16 mouse cellular contexts compared by ENCODE assay signal in genomic region chr17:14370476-14370875, GRCm38 (mm10).
DNase-seq lines count a peak whose midpoint lies in the region; ATAC-seq lines count a peak whose summit lies in the region.
"Had no signal": no experiment of that assay in that cellular context is flagged by ENCODE, and none has a peak within 500 bp of the region (broad histone marks: within the 10 kb centered on the region; RNA-seq: fewer than 3 reads in every experiment).

No protein-coding gene starts in this region.

- WGBS in forebrain, embryonic 16.5 days: 66% methylated on average over 5 of the region's 5 CpGs
- WGBS in hindbrain, embryonic 12.5 days: 94% methylated on average over 5 of the region's 5 CpGs

- no peak overlapping the region for H3K4me3 ChIP-seq in forebrain, embryonic 16.5 days (replicated peaks; ENCODE audit: low read length)
- no peak overlapping the region for H3K4me3 ChIP-seq in hindbrain, embryonic 12.5 days
- H3K4me3 ChIP-seq: erythroblast, embryonic 14.5 days; heart, adult 2 months; megakaryocyte, embryonic 14.5 days had no signal

- H3K4me1 ChIP-seq in forebrain, embryonic 16.5 days (replicated peaks; ENCODE audit: control insufficient read depth, insufficient read depth, low read length): peaks cover 12% of the 10 kb centered on the region
- peaks cover 15% of the 10 kb centered on the region for H3K4me1 ChIP-seq in hindbrain, embryonic 12.5 days
- H3K4me1 ChIP-seq: megakaryocyte, embryonic 14.5 days had no signal

- no peak overlapping the region for H3K27ac ChIP-seq in forebrain, embryonic 16.5 days (ENCODE audit: low read length)
- no peak overlapping the region for H3K27ac ChIP-seq in hindbrain, embryonic 12.5 days
- H3K27ac ChIP-seq: heart, adult 2 months had no signal

- no peak overlapping the region for H3K9ac ChIP-seq in forebrain, embryonic 16.5 days (replicated peaks; ENCODE audit: low read depth, low read length)
- H3K9ac ChIP-seq in hindbrain, embryonic 12.5 days: no peak overlapping the region
- H3K9ac ChIP-seq: lung, embryonic 14.5 days had no signal

- no peak overlapping the region for H3K4me2 ChIP-seq in forebrain, embryonic 16.5 days (ENCODE audit: low read length)
- no peak overlapping the region for H3K4me2 ChIP-seq in hindbrain, embryonic 12.5 days (replicated peaks)
- H3K4me2 ChIP-seq: lung, embryonic 14.5 days had no signal

- no peaks in the 10 kb centered on the region for H3K27me3 ChIP-seq in forebrain, embryonic 16.5 days (replicated peaks; ENCODE audit: control insufficient read depth, insufficient read depth, low read length)
- H3K27me3 ChIP-seq in hindbrain, embryonic 12.5 days: no peaks in the 10 kb centered on the region; the same call in 1 of the 2 replicates
- H3K27me3 ChIP-seq: megakaryocyte, embryonic 14.5 days had no signal

- H3K9me3 ChIP-seq in forebrain, embryonic 16.5 days (ENCODE audit: control insufficient read depth, low read length): no peaks in the 10 kb centered on the region
- H3K9me3 ChIP-seq in hindbrain, embryonic 12.5 days (replicated peaks): no peaks in the 10 kb centered on the region

- ATAC-seq in forebrain, embryonic 16.5 days: peak; percentile 95
- no peak for ATAC-seq in hindbrain, embryonic 12.5 days (ENCODE audit: low FRiP score)
- ATAC-seq: intestine, postnatal 0 days had no signal

- DNase-seq in cerebellum, postnatal 14 days: peak; percentile 40 to 59
- DNase-seq in cerebellum, adult 8-10 months: no peak
- DNase-seq in layer of hippocampus, adult 9-11 months: peak; percentile 89
- peak; percentile 78 for DNase-seq in right cerebral cortex, adult 18-20 months
- DNase-seq in gastrocnemius, adult 8-10 months (ENCODE audit: low spot score in 2 of 2): no peak
- no peak for DNase-seq in ovary, postnatal 14 days (ENCODE audit: low spot score)
- DNase-seq: adrenal gland, postnatal 14 days; heart, adult 2 months; heart, postnatal 14 days; kidney, postnatal 25 days; lung, embryonic 14.5 days had no signal

- no peaks in the 10 kb centered on the region for H3K36me3 ChIP-seq in forebrain, embryonic 16.5 days (ENCODE audit: control insufficient read depth, insufficient read depth)
- no peaks in the 10 kb centered on the region for H3K36me3 ChIP-seq in hindbrain, embryonic 12.5 days

Comparison
In these comparisons a context has a peak if more than half of its experiments do, and no peak if none do; other contexts are left out.
1. DNase-seq: peak in cerebellum, postnatal 14 days (2 of 2), layer of hippocampus, adult 9-11 months (single experiment) and right cerebral cortex, adult 18-20 months (single experiment); none in cerebellum, adult 8-10 months (single experiment), gastrocnemius, adult 8-10 months (0 of 2) and ovary, postnatal 14 days (single experiment).